Mouse (Mus musculus) stomach, embryonic 16.5 days (tissue): Measurements from ENCODE around the gene Pkig. TPM values are rescaled to one million over a fixed set of nuclear protein-coding genes. Genes with fewer than 3 reads are reported as not detected.
"Not testable (repeated sequence)": the region's sequence is repeated elsewhere in the genome, so short reads cannot be mapped to it uniquely, and the experiment has no call there.

Experiments
- ATAC-seq: fragments of 200-750 bp; cut with Nextera tagmentation; 2 replicates; pipeline ENCODE4 v1.8.0; 2017; ENCODE audit warnings: moderate number of reproducible peaks, moderate TSS enrichment; ENCODE audit not compliant: insufficient read depth, low FRiP score
- H3K27ac ChIP-seq: fragments of 300-500 bp; sonication (generic); 2 replicates; pipeline ENCODE4 v1.5.1; 2014; ENCODE audit warnings: low read length
- H3K27me3 ChIP-seq: fragments of 300-500 bp; sonication (generic); 2 replicates; pipeline ENCODE4 v1.6.1; 2014; ENCODE audit warnings: low read length, control low read depth, mixed read lengths; ENCODE audit not compliant: control insufficient read depth, insufficient read depth
- H3K36me3 ChIP-seq: fragments of 300-500 bp; sonication (generic); 2 replicates; pipeline ENCODE4 v1.6.1; 2014; ENCODE audit warnings: low read length; ENCODE audit not compliant: control insufficient read depth, insufficient read depth
- H3K4me1 ChIP-seq: fragments of 300-500 bp; sonication (generic); 2 replicates; pipeline ENCODE4 v1.6.1; 2014; ENCODE audit warnings: low read length, control low read depth, mixed read lengths; ENCODE audit not compliant: control insufficient read depth, insufficient read depth
- H3K4me2 ChIP-seq: fragments of 300-500 bp; sonication (generic); 2 replicates; pipeline ENCODE4 v1.6.1; 2014; ENCODE audit warnings: low read depth, low read length, mixed read lengths
- H3K4me3 ChIP-seq: fragments of 300-500 bp; sonication (generic); replicated peaks from 2 replicates; pipeline ENCODE4 v1.5.1; 2014; ENCODE audit warnings: mild to moderate bottlenecking, low read length
- H3K9ac ChIP-seq: fragments of 300-500 bp; sonication (generic); 2 replicates; pipeline ENCODE4 v1.6.1; 2014; ENCODE audit warnings: low read length
- H3K9me3 ChIP-seq: fragments of 300-500 bp; sonication (generic); replicated peaks from 2 replicates; pipeline ENCODE4 v1.6.1; 2016; ENCODE audit warnings: low read length, control low read depth; ENCODE audit not compliant: control insufficient read depth
- WGBS: fragments of 180-500 bp; shearing (Covaris S2); extraction: QIAGEN DNeasy Blood & Tissue Kit; methylation state at CpG from one replicate; pipeline ENCODE4 v1.1.7; 2014; 5-methylcytosine and 5-hydroxymethylcytosine counted together
- polyA plus RNA-seq: library from polyadenylated mRNA; unstranded; fragments of >200 nt; fragmentation: Nextera tagmentation; extraction: Ambion mirVana; gene quantifications from 2 replicates; pipeline ENCODE4 v1.2.1, GENCODE M21; 2015

The Pkig gene
- polyA plus RNA-seq, 1 experiment from 2014 or later = 107 TPM

DNA sequence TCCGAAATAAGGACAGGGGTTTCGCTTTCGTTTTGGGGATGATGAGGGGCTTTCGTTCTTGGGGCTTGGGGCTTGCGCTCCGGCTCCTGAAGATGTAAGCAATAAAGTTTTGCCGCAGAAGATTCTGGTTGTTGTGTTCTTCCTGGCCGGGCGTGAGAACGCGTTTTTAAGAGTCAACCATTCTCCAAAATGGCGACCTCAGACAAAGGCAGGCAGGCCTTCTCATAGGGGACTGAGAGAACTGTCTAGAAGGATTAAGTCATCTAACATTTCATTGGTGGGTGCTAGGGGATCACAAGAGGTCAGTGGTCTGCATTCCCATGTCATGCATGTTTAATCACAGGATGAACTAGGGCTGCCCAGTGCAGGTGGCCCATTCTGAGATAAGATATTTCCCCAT is 2.5 kb upstream of the Pkig start:
- not testable (repeated sequence) for H3K36me3 ChIP-seq, H3K9me3 ChIP-seq, H3K27me3 ChIP-seq, H3K27ac ChIP-seq, H3K4me2 ChIP-seq, ATAC-seq, H3K4me1 ChIP-seq, H3K4me3 ChIP-seq, H3K9ac ChIP-seq
- over 99% methylated on average over 6 of the region's 12 CpGs for WGBS

DNA sequence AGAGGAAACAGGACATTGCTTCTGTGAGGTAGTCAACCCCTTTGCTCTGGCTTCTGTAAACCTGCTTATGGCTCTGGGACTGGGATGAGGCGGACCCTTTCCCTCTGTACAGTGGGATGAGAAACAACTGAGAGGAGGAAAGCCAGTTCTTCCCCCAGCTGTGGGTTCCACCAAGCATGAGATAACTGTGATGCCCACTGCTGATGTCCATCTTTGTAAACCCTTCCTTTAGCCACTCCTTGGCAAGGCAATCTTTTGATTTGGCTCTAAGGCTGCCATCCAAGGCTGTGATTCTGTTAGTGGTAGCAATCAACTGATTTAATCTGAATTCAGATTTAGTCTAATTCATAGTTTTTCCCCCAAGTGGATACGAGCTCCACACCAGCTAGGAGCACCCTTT is 700 bp upstream of the Pkig start:
- Histone ChIP-seq H3K27me3 (no peaks in the 10 kb centered on the region), H3K4me2 (no peak overlapping the region), H3K9me3 (no peaks in the 10 kb centered on the region), H3K4me3 (no peak overlapping the region), H3K36me3 (no peaks in the 10 kb centered on the region), H3K9ac (no peak overlapping the region), H3K27ac (no peak overlapping the region), H3K4me1 (peaks cover 11% of the 10 kb centered on the region; the same call in 1 of the 2 replicates)
- WGBS = 81% methylated on average over 2 of the region's 2 CpGs
- ATAC-seq = no peak

DNA sequence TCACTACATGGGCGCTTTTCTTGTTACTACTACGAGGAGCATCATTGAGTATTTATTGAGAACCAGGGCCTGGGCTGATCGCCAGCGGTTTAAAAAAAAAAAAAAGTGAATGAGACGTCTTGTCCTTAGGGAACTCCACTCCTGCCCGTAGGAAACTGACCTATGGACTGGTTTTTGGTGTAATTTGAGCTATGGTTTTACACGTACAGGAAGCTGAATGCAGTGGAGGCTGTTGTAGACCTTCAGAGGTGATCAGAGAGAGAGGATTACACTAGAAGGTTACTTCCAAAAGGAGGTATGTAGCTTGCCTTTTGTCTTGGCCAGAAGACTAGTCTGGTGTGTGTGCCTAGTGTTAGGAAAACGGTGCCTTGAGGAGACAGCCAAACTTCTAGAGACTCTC is 755 bp downstream of the Pkig start:
- Histone ChIP-seq H3K4me1 (peaks cover 11% of the 10 kb centered on the region; the same call in 1 of the 2 replicates), H3K27me3 (no peaks in the 10 kb centered on the region), H3K36me3 (no peaks in the 10 kb centered on the region), H3K9ac (peak overlapping the region; percentile 91), H3K9me3 (no peaks in the 10 kb centered on the region), H3K27ac (peak overlapping the region; percentile 64), H3K4me3 (peak overlapping the region; percentile 89), H3K4me2 (peak overlapping the region; percentile 55)
- 3% methylated on average over 8 of the region's 8 CpGs for WGBS
- ATAC-seq = no peak

DNA sequence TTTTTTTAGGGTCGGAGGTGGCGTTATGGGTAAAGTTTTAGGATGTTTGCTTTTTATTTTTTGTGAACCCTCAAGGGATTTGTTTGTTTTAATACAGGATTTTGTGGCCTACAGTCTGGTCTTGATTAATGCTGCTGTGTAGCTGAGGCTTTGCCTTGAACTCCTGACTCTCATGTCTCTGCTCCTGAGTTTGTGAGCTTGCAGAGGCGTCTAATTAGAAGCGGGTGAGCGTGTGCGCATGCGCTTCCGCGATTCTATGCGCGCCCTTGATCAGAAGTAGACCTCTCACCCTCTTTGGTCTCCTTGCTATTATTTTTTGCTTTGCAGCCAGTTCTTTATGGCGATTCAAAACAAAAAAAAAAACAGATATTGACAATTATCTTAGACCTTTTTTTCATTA is 1.2 kb downstream of the Pkig start:
- H3K4me3 ChIP-seq = peak overlapping the region; percentile 89

DNA sequence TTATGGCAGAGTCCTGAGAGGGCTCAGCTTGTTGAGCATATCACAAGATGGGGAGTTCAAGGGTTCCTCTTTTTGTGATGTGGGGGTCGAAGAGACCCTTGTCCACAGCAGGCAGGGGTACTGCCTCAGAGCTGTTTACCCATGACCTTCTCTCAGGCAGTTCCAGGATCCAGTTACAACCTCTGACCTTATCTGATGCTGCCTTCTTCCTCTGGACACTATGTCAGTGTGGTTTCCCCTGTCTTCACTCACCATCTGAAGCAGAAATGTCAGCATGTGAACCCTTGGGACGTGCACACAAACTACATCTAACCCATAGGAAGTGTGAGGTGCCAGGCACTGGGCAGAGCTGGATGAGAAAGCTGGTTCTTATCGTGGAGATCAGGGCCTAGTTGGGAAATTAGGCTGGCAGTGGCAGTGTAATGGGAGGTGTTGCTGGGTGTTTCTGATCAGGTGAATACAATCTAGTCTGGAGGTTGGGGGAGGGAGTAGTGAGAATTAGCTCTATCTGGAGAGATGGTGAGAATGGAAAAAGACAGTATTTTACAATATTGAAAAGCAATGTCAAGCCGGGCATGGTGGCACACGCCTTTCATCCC is 2.0 kb downstream of the Pkig start:
- no peak overlapping the region for H3K27ac ChIP-seq
- peaks cover 11% of the 10 kb centered on the region; the same call in 1 of the 2 replicates for H3K4me1 ChIP-seq
- H3K36me3 ChIP-seq = no peaks in the 10 kb centered on the region
- no peaks in the 10 kb centered on the region for H3K27me3 ChIP-seq
- no peak for ATAC-seq
- no peak overlapping the region for H3K4me3 ChIP-seq
- H3K4me2 ChIP-seq = no peak overlapping the region
- H3K9ac ChIP-seq = no peak overlapping the region
- WGBS = 83% methylated on average over 5 of the region's 5 CpGs
- no peaks in the 10 kb centered on the region for H3K9me3 ChIP-seq

More for the DNA sequence above, 1.2 kb downstream of the Pkig start:
- H3K4me1 ChIP-seq = peaks cover 11% of the 10 kb centered on the region; the same call in 1 of the 2 replicates
- ATAC-seq = no peak
- peak overlapping the region; percentile 55 for H3K4me2 ChIP-seq
- no peaks in the 10 kb centered on the region for H3K27me3 ChIP-seq
- H3K9me3 ChIP-seq = no peaks in the 10 kb centered on the region
- no peaks in the 10 kb centered on the region for H3K36me3 ChIP-seq
- H3K27ac ChIP-seq = no peak overlapping the region
- 82% methylated on average over 12 of the region's 12 CpGs for WGBS
- H3K9ac ChIP-seq = peak overlapping the region; percentile 91

DNA sequence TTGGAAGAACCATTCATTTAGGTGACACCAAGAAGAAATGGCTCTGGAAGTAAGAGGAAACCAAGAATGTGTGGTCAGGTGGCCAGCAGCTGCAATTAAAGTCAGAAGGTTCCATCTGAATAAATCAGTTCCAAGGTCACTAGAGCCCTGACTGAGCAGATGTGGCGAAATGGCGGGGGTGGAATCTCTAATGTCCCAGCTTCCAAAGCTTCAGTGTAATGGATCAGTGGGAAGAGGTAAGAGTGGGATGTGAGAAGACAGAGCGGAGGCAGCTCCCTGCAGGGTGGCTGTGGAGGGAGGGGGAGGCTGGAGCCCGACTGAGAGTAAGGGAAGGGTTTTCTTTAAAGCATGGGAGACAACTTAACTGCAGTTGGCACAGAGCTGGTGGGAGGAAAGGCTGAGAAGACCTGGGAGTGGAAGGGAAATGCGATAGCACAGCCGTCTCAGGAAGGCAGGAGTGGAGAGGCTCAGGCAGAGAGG is 3.2 kb downstream of the Pkig start:
- Histone ChIP-seq H3K9me3 (no peaks in the 10 kb centered on the region), H3K27me3 (no peaks in the 10 kb centered on the region), H3K4me2 (no peak overlapping the region), H3K36me3 (no peaks in the 10 kb centered on the region), H3K4me3 (no peak overlapping the region), H3K9ac (no peak overlapping the region), H3K4me1 (peaks cover 11% of the 10 kb centered on the region; the same call in 1 of the 2 replicates), H3K27ac (no peak overlapping the region)
- WGBS = 61% methylated on average over 6 of the region's 6 CpGs
- no peak for ATAC-seq

DNA sequence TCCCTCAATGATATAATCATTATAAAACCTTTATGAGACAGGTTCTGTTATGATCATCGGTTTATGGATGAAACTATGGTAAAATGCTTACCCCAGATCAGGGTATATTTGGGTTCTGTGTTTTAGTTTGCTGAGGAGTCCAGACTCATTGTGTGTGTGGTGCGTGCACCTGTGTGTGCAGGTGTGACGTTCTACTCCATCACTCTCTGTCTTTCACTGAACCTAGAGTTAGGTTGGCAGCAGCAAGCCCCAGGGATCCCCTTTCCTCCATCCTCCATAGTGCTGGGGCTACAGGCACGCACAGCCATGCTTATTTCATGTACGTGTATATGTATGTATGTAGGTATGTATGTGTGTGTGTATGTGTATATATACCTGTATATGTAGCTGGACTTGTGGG is 3.9 kb downstream of the Pkig start:
- 92% methylated on average over 5 of the region's 5 CpGs for WGBS
- H3K27me3 ChIP-seq = no peaks in the 10 kb centered on the region
- H3K36me3 ChIP-seq = no peaks in the 10 kb centered on the region
- peaks cover 11% of the 10 kb centered on the region; the same call in 1 of the 2 replicates for H3K4me1 ChIP-seq
- H3K9me3 ChIP-seq = no peaks in the 10 kb centered on the region
- no peak overlapping the region for H3K27ac ChIP-seq
- H3K4me3 ChIP-seq = no peak overlapping the region
- H3K9ac ChIP-seq = no peak overlapping the region
- no peak overlapping the region for H3K4me2 ChIP-seq
- ATAC-seq = no peak

DNA sequence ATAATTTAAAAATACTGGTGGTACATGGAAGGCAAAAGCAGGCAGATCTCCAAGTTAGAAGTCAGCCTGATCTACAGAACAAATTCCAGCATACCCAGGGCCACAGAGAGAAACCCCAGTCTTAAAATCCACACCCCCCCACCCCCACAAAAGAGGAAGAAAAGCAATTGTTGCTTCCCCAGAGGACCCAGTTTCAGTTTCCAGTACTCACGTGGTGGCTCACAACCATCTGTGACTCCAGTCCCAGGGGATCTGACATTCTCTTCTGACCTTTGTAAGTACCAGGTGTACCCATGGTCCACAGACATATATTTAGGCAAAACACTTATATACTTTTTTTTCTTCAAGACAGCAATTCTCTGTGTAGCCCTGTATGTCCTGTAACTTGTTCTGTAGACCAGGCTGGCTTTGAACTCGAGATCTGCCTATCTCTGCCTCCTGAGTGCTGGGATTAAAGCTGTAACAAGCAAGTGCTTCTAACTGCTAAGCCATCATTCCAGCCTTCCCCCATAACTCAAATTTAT is 4.6 kb downstream of the Pkig start:
- Histone ChIP-seq H3K9ac (no peak overlapping the region), H3K4me3 (no peak overlapping the region), H3K9me3 (no peaks in the 10 kb centered on the region), H3K27ac (no peak overlapping the region), H3K4me2 (no peak overlapping the region), H3K4me1 (peaks cover 11% of the 10 kb centered on the region; the same call in 1 of the 2 replicates), H3K27me3 (no peaks in the 10 kb centered on the region), H3K36me3 (no peaks in the 10 kb centered on the region)
- WGBS = 67% methylated on average over 2 of the region's 2 CpGs
- no peak for ATAC-seq

DNA sequence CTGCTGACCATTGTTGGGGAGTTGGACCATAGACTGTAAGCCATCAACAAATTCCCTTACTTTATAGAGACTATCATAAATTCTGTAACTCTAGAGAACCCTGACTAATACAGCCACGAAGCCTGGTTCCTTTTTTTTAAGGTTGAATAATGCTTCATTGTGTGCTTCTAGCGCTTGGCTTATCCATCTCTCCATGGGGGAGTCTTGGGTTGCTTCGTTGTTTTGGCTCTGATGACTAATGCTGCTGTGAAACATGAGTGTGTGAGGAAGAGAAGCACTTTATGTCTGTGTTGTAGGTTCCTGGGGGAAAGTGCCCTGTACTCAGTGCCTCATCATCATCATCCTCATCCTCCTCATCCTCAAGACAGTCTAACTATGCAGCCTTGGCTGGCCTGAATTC is 5.7 kb downstream of the Pkig start:
- H3K27ac ChIP-seq = no peak overlapping the region
- H3K4me3 ChIP-seq = no peak overlapping the region
- H3K9me3 ChIP-seq = no peaks in the 10 kb centered on the region
- no peaks in the 10 kb centered on the region for H3K36me3 ChIP-seq
- ATAC-seq = no peak
- H3K27me3 ChIP-seq = no peaks in the 10 kb centered on the region
- H3K4me1 ChIP-seq = peaks cover 10% of the 10 kb centered on the region; the same call in 1 of the 2 replicates
- 64% methylated on average over 3 of the region's 3 CpGs for WGBS
- no peak overlapping the region for H3K9ac ChIP-seq
- H3K4me2 ChIP-seq = no peak overlapping the region
